Mouse (Mus musculus): ENCODE data around the gene Mybph.

DNA sequence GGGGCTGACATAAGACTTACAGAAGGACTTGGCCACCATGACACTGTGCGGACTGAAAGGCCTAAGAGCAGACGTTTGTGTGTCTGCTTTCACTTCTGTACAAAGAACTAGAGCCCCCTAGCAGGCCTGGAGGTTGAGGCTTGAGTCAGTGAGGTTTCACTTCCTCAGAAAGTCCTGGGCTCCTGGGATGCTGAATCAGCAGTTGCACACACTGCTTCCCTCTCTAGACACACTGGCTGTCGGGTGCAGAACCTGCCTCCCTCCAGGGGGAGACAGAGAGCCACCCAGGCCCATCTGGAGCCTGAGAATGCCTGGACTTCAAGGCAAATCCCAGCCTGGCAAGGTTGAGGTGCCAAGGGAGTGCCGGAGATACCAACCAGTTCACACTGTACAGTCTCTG lies 3.1 kb downstream of the Mybph start:
- TF ChIP-seq CTCF (IDR thresholded peaks at IDR 0.05; ENCODE audit: low read depth) (peak; percentile 95), EP300 (IDR thresholded peaks at IDR 0.05; ENCODE audit: low read depth) (no peak)

Measured in liver, postnatal 0 days (tissue).